In genomic region chr6:135078420-135078819, GRCm38 (mm10) we compare ENCODE assay signal across 22 mouse cellular contexts. TPM values are rescaled to one million over a fixed set of nuclear protein-coding genes. Genes with fewer than 3 reads are reported as not detected.
DNase-seq lines count a peak whose midpoint lies in the region; ATAC-seq and TF ChIP-seq lines count a peak whose summit lies in the region.
"Had no signal": no experiment of that assay in that cellular context is flagged by ENCODE, and none has a peak within 500 bp of the region (broad histone marks: within the 10 kb centered on the region; RNA-seq: fewer than 3 reads in every experiment).

No protein-coding gene starts in this region.

- no peak overlapping the region for H3K4me3 ChIP-seq in lung, adult 2 months (replicated peaks; ENCODE audit: extremely low read depth, low read depth, low read length)
- H3K4me3 ChIP-seq in E14TG2a.4 (replicated peaks; ENCODE audit: low read length) (peak overlapping the region; percentile 72), ES-Bruce4 (ENCODE audit: low read depth, low read length) (peak overlapping the region; percentile 41)
- H3K4me3 ChIP-seq in hindbrain, embryonic 12.5 days = no peak overlapping the region
- H3K4me3 ChIP-seq: embryonic facial prominence, embryonic 12.5 days; heart, adult 2 months; heart, embryonic 15.5 days; intestine, embryonic 15.5 days had no signal

- DNase-seq in lung, adult 2 months = no peak
- DNase-seq in lung, postnatal 10 days = no peak
- DNase-seq in WW6 (ENCODE audit: low read depth, low spot score) = peak; percentile 55
- DNase-seq: adrenal gland, adult 2 months; adrenal gland, postnatal 25 days; cerebellum, adult 18-20 months; cerebellum, adult 9-11 months; embryo, embryonic 11 days; gastrocnemius, postnatal 14 days; heart, adult 2 months; heart, postnatal 14 days had no signal

- no peak overlapping the region for H3K9ac ChIP-seq in ES-Bruce4 (ENCODE audit: low read depth, poor library complexity, severe bottlenecking)
- no peak overlapping the region for H3K9ac ChIP-seq in hindbrain, embryonic 12.5 days
- H3K9ac ChIP-seq: embryonic facial prominence, embryonic 12.5 days; heart, embryonic 15.5 days; hindbrain, embryonic 14.5 days; intestine, embryonic 15.5 days had no signal

- 0 out of 2 replicates have a peak, but pooled peaks cover 5% of the 10 kb centered on the region for H3K27me3 ChIP-seq in E14TG2a.4 (ENCODE audit: insufficient read depth, low read length)
- H3K27me3 ChIP-seq in ES-Bruce4 (ENCODE audit: control insufficient read depth, insufficient read depth, low read length, poor library complexity, severe bottlenecking) = no peaks in the 10 kb centered on the region
- no peaks in the 10 kb centered on the region for H3K27me3 ChIP-seq in hindbrain, embryonic 12.5 days
- H3K27me3 ChIP-seq: embryonic facial prominence, embryonic 12.5 days; heart, embryonic 15.5 days; intestine, embryonic 15.5 days had no signal

- H3K9me3 ChIP-seq in E14TG2a.4 (ENCODE audit: low read length) = no peaks in the 10 kb centered on the region
- H3K9me3 ChIP-seq in ES-Bruce4 (replicated peaks; ENCODE audit: control insufficient read depth, insufficient read depth, low read length, poor library complexity, severe bottlenecking) = no peaks in the 10 kb centered on the region
- no peaks in the 10 kb centered on the region for H3K9me3 ChIP-seq in hindbrain, embryonic 12.5 days (replicated peaks)
- H3K9me3 ChIP-seq: embryonic facial prominence, embryonic 12.5 days; heart, embryonic 15.5 days; intestine, embryonic 15.5 days had no signal

- TF ChIP-seq CTCF in lung, adult 2 months (IDR thresholded peaks at IDR 0.05; ENCODE audit: insufficient read depth, low read length) = peak; percentile 18; the same call in 1 of the 2 replicates
- TF ChIP-seq CTCF in E14TG2a.4 (conservative IDR thresholded peaks at IDR 0.05; ENCODE audit: low read length) (peak; percentile 42), ES-Bruce4 (IDR thresholded peaks at IDR 0.05; ENCODE audit: low read depth, low read length) (peak; percentile 53)

- no peak overlapping the region for H3K27ac ChIP-seq in ES-Bruce4 (ENCODE audit: insufficient read depth, low read length)
- no peak overlapping the region for H3K27ac ChIP-seq in hindbrain, embryonic 12.5 days
- H3K27ac ChIP-seq: embryonic facial prominence, embryonic 12.5 days; heart, adult 2 months; heart, embryonic 15.5 days; hindbrain, embryonic 14.5 days; intestine, embryonic 15.5 days had no signal

- H3K4me1 ChIP-seq in lung, adult 2 months (ENCODE audit: control insufficient read depth, insufficient read depth, low read length) = peaks cover 5% of the 10 kb centered on the region
- H3K4me1 ChIP-seq in E14TG2a.4 (replicated peaks; ENCODE audit: low read depth, low read length) (peaks cover 47% of the 10 kb centered on the region), ES-Bruce4 (ENCODE audit: control insufficient read depth, insufficient read depth, low read length) (no peaks in the 10 kb centered on the region)
- H3K4me1 ChIP-seq in hindbrain, embryonic 12.5 days = no peaks in the 10 kb centered on the region
- H3K4me1 ChIP-seq: embryonic facial prominence, embryonic 12.5 days; heart, embryonic 15.5 days; intestine, embryonic 15.5 days had no signal

- no peak overlapping the region for H3K4me2 ChIP-seq in hindbrain, embryonic 12.5 days (replicated peaks)
- H3K4me2 ChIP-seq: embryonic facial prominence, embryonic 12.5 days; heart, embryonic 11.5 days; heart, embryonic 15.5 days; hindbrain, embryonic 14.5 days; intestine, embryonic 15.5 days had no signal

- ATAC-seq in activated CD4-positive, CD25-positive, alpha-beta regulatory T cell, adult 4 months = no peak
- ATAC-seq in hindbrain, embryonic 12.5 days (ENCODE audit: low FRiP score) = no peak
- ATAC-seq: forebrain, embryonic 16.5 days; intestine, embryonic 15.5 days had no signal

- no peak for TF ChIP-seq EP300 in ES-Bruce4 (IDR thresholded peaks at IDR 0.05; ENCODE audit: insufficient read depth, low read depth, low read length)

- peaks cover 40% of the 10 kb centered on the region for H3K36me3 ChIP-seq in E14TG2a.4 (ENCODE audit: insufficient read depth, low read length)
- no peaks in the 10 kb centered on the region for H3K36me3 ChIP-seq in ES-Bruce4 (ENCODE audit: control insufficient read depth, insufficient read depth, low read length, poor library complexity, severe bottlenecking)
- H3K36me3 ChIP-seq in hindbrain, embryonic 12.5 days = no peaks in the 10 kb centered on the region
- H3K36me3 ChIP-seq: embryonic facial prominence, embryonic 12.5 days; intestine, embryonic 15.5 days had no signal

- TF ChIP-seq POLR2A in lung, adult 2 months (IDR thresholded peaks at IDR 0.05; ENCODE audit: borderline replicate concordance, extremely low read depth, low read depth, low read length) = no peak
- no peak for TF ChIP-seq POLR2A in ES-Bruce4 (IDR thresholded peaks at IDR 0.05; ENCODE audit: insufficient read depth, low read length)

- WGBS in lung, adult 2 months = 51% methylated on average over 12 of the region's 12 CpGs
- WGBS in hindbrain, embryonic 12.5 days = 47% methylated on average over 12 of the region's 12 CpGs

RNA-seq across cellular contexts. Expression of gene Gprc5a, which starts 13.0 kb away (rescaled TPM):
- 281 and 352 TPM in 2 replicates for polyA plus RNA-seq in lung, adult 2 months (2012; rRNA removed)
- 46.0 and 48.4 TPM in 2 replicates for polyA plus RNA-seq in ES-Bruce4 (2011; ENCODE audit: insufficient read depth, insufficient read length, low read depth, missing spikeins)
- polyA plus RNA-seq in activated CD4-positive, CD25-positive, alpha-beta regulatory T cell, adult 4 months (2017; shearing (Covaris generic)) = under 1 TPM; 0.26 to 0.45 TPM
- polyA plus RNA-seq in hindbrain, embryonic 12.5 days (2016; fragmentation: Nextera tagmentation; extraction: Ambion mirVana) = 1.6 and 1.7 TPM in 2 replicates

RNA-seq across cellular contexts. Expression of gene Gprc5d, which starts 39.7 kb away (rescaled TPM):
- polyA plus RNA-seq in lung, adult 2 months (2012; rRNA removed) = 0.17 TPM in 1 of 2 replicates, not detected in the other
- not detected in 2 replicates for polyA plus RNA-seq in ES-Bruce4 (2011; ENCODE audit: insufficient read depth, insufficient read length, low read depth, missing spikeins)
- not detected for polyA plus RNA-seq in activated CD4-positive, CD25-positive, alpha-beta regulatory T cell, adult 4 months (2017; shearing (Covaris generic))
- not detected in 2 replicates for polyA plus RNA-seq in hindbrain, embryonic 12.5 days (2016; fragmentation: Nextera tagmentation; extraction: Ambion mirVana)
- polyA plus RNA-seq: adrenal gland, adult 2 months; embryonic facial prominence, embryonic 12.5 days; forebrain, embryonic 11.5 days; forebrain, embryonic 16.5 days; heart, adult 2 months; heart, embryonic 11.5 days; heart, embryonic 15.5 days; hindbrain, embryonic 14.5 days; intestine, embryonic 15.5 days had no signal

Comparison
In these comparisons a context has a peak if more than half of its experiments do, and no peak if none do; other contexts are left out.
1. H3K4me3 ChIP-seq: peak in E14TG2a.4 (single experiment) and ES-Bruce4 (single experiment); none in lung, adult 2 months (single experiment) and hindbrain, embryonic 12.5 days (single experiment).
2. RNA of gene Gprc5a, which starts 13.0 kb away (polyA plus RNA-seq): 281 to 352 TPM in lung, adult 2 months and 46.0 to 48.4 TPM in ES-Bruce4; 1.6 to 1.7 TPM in hindbrain, embryonic 12.5 days and 0.26 to 0.45 TPM in activated CD4-positive, CD25-positive, alpha-beta regulatory T cell, adult 4 months; every median in the first group is over 10 times any median in the second.
3. Peak in every context shown above with its lines, with median percentiles within 50 percentile points of each other: CTCF ChIP-seq.